Mouse (Mus musculus) olfactory bulb, adult 2 months (tissue): ENCODE measurements at regions not wholly inside any gene's neighbourhood (a gene's known extent, or its start where the extent isn't known, plus 50 kb on each side); places are given as distances from the start of the nearest gene placed in this dataset.

ENCODE experiments used
- CTCF ChIP-seq: fragments of 200-500 bp; IDR thresholded peaks from 2 replicates; pipeline ENCODE4 v1.5.1; 2012; ENCODE audit warnings: low read depth, mild to moderate bottlenecking, low read length, moderate library complexity; ENCODE audit not compliant: insufficient read depth
- POLR2A ChIP-seq: fragments of 200-500 bp; IDR thresholded peaks from 2 replicates; pipeline ENCODE4 v1.6.1; 2012; ENCODE audit warnings: mild to moderate bottlenecking, low read depth, low read length, moderate library complexity; ENCODE audit not compliant: insufficient read depth

- TF ChIP-seq CTCF = no peak
- no peak for TF ChIP-seq POLR2A
These were observed 1840.3 kb upstream of the Lrrc6 start for GRCm38 (mm10) chr15:68341056-68341455.
